Mouse (Mus musculus) gastrocnemius, postnatal 36 days (tissue): Measurements from ENCODE around the gene Wscd2. TPM values are rescaled to one million over a fixed set of nuclear protein-coding genes. Genes with fewer than 3 reads are reported as not detected.

Experiments used
- DNase-seq, 2 experiments: peaks; one replicate each; pipeline ENCODE4 v3.0.0; 2022
- intact Hi-C: fragments of 180-260 bp; cut with DNase I; formaldehyde crosslinking; loops from one replicate; pipeline ENCODE4 v1.15.1; 2025
- total RNA-seq, 2 experiments: library from RNA; stranded (reverse); gene quantifications; 2 replicates each; pipeline ENCODE4 v1.2.3; 2021

The Wscd2 gene
- total RNA-seq, 2 experiments from 2014 or later: 0.23 to 0.30 TPM

GRCm38 (mm10) chr5:113634887-113635610 is 144.9 kb downstream of the Wscd2 start:
- no peak for DNase-seq
- intact Hi-C loops: no loop called here

DNA sequence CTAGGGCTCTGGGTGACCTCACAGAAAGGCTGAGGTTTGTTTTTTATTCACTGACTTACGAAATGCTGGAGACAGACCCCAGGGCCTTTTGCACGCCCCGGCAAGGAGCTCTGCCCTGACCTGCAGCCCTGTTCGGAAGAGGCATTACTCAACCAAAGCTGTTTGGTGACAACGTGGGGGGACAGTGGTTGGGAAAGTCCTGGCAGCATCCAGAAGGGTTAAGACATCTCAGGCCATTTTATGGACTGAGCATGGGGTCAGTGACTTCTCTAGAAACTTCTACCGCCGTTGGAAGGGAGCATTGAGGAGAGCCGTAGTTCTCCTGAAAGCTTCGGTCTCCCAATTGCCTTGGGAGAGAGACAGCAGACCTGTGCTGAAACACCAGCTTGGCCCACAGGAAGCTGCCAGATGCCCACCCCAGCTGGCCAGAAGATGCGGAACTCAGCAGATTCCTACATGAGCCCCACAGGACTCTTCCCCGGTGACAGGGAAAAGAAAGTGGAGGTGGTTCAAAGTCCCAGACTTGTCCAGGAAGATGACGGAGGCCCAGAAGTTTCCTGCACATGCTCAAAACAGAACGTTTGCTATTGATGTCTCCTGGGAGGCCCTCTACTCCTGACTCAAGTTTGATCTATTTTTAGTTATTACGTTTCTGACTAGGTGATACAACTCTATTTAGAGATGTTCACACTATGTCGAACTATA is 145.9 kb downstream of the Wscd2 start:
- DNase-seq: no peak

DNA sequence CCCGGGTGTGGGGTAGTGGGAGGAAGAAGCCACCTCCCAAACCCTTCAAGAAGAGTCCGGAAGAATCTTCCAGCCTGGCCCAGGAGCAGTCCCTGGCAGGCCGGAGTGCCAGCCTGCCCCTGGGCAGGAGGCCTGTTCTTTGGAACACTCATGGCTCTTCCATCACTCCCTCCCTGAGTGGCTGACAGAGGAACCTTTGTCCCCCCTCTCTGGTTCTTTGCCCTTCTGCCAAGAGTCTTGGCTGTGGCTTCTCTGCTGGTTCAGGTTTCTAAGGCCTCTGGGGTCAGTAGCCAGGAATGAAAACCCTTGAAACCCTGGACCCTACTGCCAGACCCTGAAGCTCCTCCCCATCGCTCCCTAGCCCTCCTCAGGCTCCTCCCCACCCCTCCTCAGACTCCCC is 147.5 kb downstream of the Wscd2 start:
- intact Hi-C loops: no loop called here
- DNase-seq: no peak

More for the DNA sequence above, 145.9 kb downstream of the Wscd2 start:
- intact Hi-C loops: no loop called here

DNA sequence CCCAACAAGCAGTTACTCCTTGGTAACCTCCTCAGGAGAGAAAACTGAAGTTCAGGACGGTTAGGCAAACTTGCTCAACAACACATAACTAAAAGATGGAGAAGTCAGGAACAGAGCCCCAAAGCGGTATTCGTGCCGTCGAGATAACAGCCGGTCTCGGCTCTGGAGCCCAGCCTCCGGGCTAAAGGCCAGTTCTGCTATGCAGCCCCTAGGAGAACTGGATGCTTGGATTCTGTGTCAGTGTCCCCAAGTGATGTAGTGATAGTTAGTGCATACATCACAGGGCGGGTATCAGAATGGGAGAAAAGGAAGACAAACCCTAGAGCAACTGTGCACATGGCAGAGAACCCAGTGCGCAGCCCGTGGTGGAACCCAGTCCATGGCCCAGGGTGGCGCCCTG is 147.9 kb downstream of the Wscd2 start:
- DNase-seq: no peak
- intact Hi-C loops: no loop called here

DNA sequence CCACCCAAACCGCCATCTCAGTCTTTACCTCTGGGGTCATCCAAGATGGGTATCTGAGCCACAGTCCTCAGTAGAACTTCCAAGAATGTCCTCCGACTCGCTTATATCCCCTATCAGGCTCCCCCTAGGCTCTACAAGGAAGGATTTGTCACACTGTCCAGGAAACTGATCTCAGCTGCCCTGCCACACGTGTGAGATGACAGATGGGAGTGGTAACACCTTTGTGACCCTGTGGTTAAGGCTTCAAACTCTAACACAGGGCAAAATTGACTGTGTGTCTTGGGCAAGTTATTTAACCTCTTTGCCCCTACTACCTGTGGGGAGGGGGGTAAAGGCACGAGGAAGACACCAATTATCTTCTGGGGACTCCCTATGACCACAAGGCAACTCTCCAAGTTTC is 149.0 kb downstream of the Wscd2 start:
- no peak for DNase-seq
- intact Hi-C loops: no loop called here

Other genes starting within 250 kb of the Wscd2 start
- gene Sgsm1, start 179.5 kb upstream of the Wscd2 start, total RNA-seq: under 1 TPM; 0.32 to 0.61 TPM
- gene Aym1, start 133.0 kb upstream of the Wscd2 start, total RNA-seq: not detected
- gene Cmklr1, start 160.1 kb downstream of the Wscd2 start, total RNA-seq: 10 to 100 TPM; 11.8 to 14.0 TPM
- not detected for gene 1700069L16Rik, start 234.4 kb downstream of the Wscd2 start, total RNA-seq
- 1 to 10 TPM; 5.1 to 6.4 TPM for gene Ficd, start 245.5 kb downstream of the Wscd2 start, total RNA-seq